In genomic region chr13:67451172-67452020, GRCm38 (mm10) we compare ENCODE assay signal across 8 mouse cellular contexts. TPM values are rescaled to one million over a fixed set of nuclear protein-coding genes. Genes with fewer than 3 reads are reported as not detected.
DNase-seq lines count a peak whose midpoint lies in the region; ATAC-seq lines count a peak whose summit lies in the region.

Gene Zfp874a (minus strand): TSS chr13:67451624.

- no peaks in the 10 kb centered on the region for H3K27me3 ChIP-seq in heart, embryonic 10.5 days (ENCODE audit: insufficient read depth, poor library complexity, severe bottlenecking)
- no peaks in the 10 kb centered on the region for H3K27me3 ChIP-seq in kidney, embryonic 15.5 days

- H3K9me3 ChIP-seq in heart, embryonic 10.5 days: no peaks in the 10 kb centered on the region
- no peaks in the 10 kb centered on the region for H3K9me3 ChIP-seq in kidney, embryonic 15.5 days (replicated peaks)

- H3K4me2 ChIP-seq in kidney, embryonic 15.5 days: peak within 1 kb of the TSS; percentile 79

- WGBS in heart, embryonic 10.5 days: 2% methylated on average over 20 of the region's 20 CpGs
- WGBS in kidney, embryonic 15.5 days: 1% methylated on average over 20 of the region's 20 CpGs

- ATAC-seq in erythroblast, adult 5-6 weeks (replicated peaks; ENCODE audit: low FRiP score, poor library complexity, severe bottlenecking): peak; percentile 99
- ATAC-seq in kidney, embryonic 15.5 days (replicated peaks; ENCODE audit: low FRiP score): peak; percentile 98
- peak; percentile 98 for ATAC-seq in monocyte, adult 5-6 weeks (replicated peaks; ENCODE audit: insufficient number of reproducible peaks, low FRiP score, low TSS enrichment, poor library complexity, severe bottlenecking)

- no peaks in the 10 kb centered on the region for H3K4me1 ChIP-seq in heart, embryonic 10.5 days
- 0 out of 2 replicates have a peak, but pooled peaks cover 6% of the 10 kb centered on the region for H3K4me1 ChIP-seq in kidney, embryonic 15.5 days

- H3K9ac ChIP-seq in kidney, embryonic 15.5 days: peak within 1 kb of the TSS; percentile 59

- peaks cover 16% of the 10 kb centered on the region for H3K36me3 ChIP-seq in heart, embryonic 10.5 days
- H3K36me3 ChIP-seq in kidney, embryonic 15.5 days: peaks cover 19% of the 10 kb centered on the region

- H3K27ac ChIP-seq in heart, embryonic 10.5 days: peak within 1 kb of the TSS; percentile 82
- peak within 1 kb of the TSS; percentile 66 for H3K27ac ChIP-seq in kidney, embryonic 15.5 days

- H3K4me3 ChIP-seq in heart, embryonic 10.5 days: peak within 1 kb of the TSS; percentile 69
- H3K4me3 ChIP-seq in kidney, embryonic 15.5 days (replicated peaks): peak within 1 kb of the TSS; percentile 65

- DNase-seq in A20 (ENCODE audit: low read depth, low spot score): peak; percentile 85
- DNase-seq in brain, adult 2 months (ENCODE audit: low read depth, low spot score): peak; percentile 98
- peak; percentile 93 for DNase-seq in heart, embryonic 10.5 days (ENCODE audit: low spot score)
- DNase-seq in liver: peak; percentile 84
- peak; percentile 81 to 86 for DNase-seq in spleen, postnatal 4 days (ENCODE audit: low spot score in 2 of 2)

RNA-seq across cellular contexts. Expression of gene Zfp874a, which starts in this region (rescaled TPM):
- 72.8 and 75.0 TPM in 2 replicates for total RNA-seq in erythroblast, adult 5-6 weeks (2015; ENCODE audit: low replicate concordance)
- total RNA-seq in erythroblast, adult 5-6 weeks (2017; ENCODE audit: low replicate concordance): 112 and 135 TPM in 2 replicates
- 5.7 and 6.2 TPM in 2 replicates for polyA plus RNA-seq in heart, embryonic 10.5 days (2016; fragmentation: Nextera tagmentation; extraction: Ambion mirVana)
- 8.9 and 9.9 TPM in 2 replicates for polyA plus RNA-seq in kidney, embryonic 15.5 days (2015; fragmentation: Nextera tagmentation; extraction: Ambion mirVana)
- 12.1 to 16.7 TPM (median 12.4 TPM) in 3 replicates for total RNA-seq in monocyte, adult 5-6 weeks (2017)

Comparison
In these comparisons a context has a peak if more than half of its experiments do, and no peak if none do; other contexts are left out.
1. Peak in every context shown above with its lines: DNase-seq, ATAC-seq, H3K4me3 ChIP-seq and H3K27ac ChIP-seq.